Mouse (Mus musculus) neural tube, embryonic 11.5 days (tissue): ENCODE data around the gene Ganab. TPM values are rescaled to one million over a fixed set of nuclear protein-coding genes. Genes with fewer than 3 reads are reported as not detected.
A peak's percentile ranks its signal among the peaks of the same experiment; 100 is the strongest.

ENCODE experiments used
- ATAC-seq: fragments of 200-750 bp; cut with Nextera tagmentation; 2 replicates; pipeline ENCODE4 v1.8.0; 2017; ENCODE audit warnings: moderate number of reproducible peaks, mild to moderate bottlenecking, moderate TSS enrichment, moderate library complexity; ENCODE audit not compliant: insufficient read depth, low FRiP score, low TSS enrichment
- DNase-seq: peaks from one replicate; pipeline ENCODE4 v3.0.0-alpha.2; 2015; ENCODE audit warnings: low spot score
- H3K27ac ChIP-seq: fragments of 300-500 bp; sonication (generic); 2 replicates; pipeline ENCODE4 v1.5.1; 2014; ENCODE audit warnings: low read depth, mild to moderate bottlenecking, low read length
- H3K27me3 ChIP-seq: fragments of 300-500 bp; sonication (generic); 2 replicates; pipeline ENCODE4 v1.6.1; 2014; ENCODE audit warnings: mild to moderate bottlenecking, low read length, mixed read lengths; ENCODE audit not compliant: control insufficient read depth, insufficient read depth
- H3K36me3 ChIP-seq: fragments of 300-500 bp; sonication (generic); 2 replicates; pipeline ENCODE4 v1.6.1; 2014; ENCODE audit warnings: mild to moderate bottlenecking, low read length, moderate library complexity, mixed read lengths; ENCODE audit not compliant: control insufficient read depth, insufficient read depth
- H3K4me1 ChIP-seq: fragments of 300-500 bp; sonication (generic); 2 replicates; pipeline ENCODE4 v1.6.1; 2014; ENCODE audit warnings: low read length, mixed read lengths; ENCODE audit not compliant: control insufficient read depth, insufficient read depth
- H3K4me2 ChIP-seq: fragments of 300-500 bp; sonication (generic); 2 replicates; pipeline ENCODE4 v1.6.1; 2014; ENCODE audit warnings: low read depth, mild to moderate bottlenecking, moderate library complexity
- H3K4me3 ChIP-seq: fragments of 300-500 bp; sonication (generic); 2 replicates; pipeline ENCODE4 v1.5.1; 2014; ENCODE audit warnings: low read depth, low read length
- H3K9ac ChIP-seq: fragments of 300-500 bp; sonication (generic); 2 replicates; pipeline ENCODE4 v1.6.1; 2014; ENCODE audit warnings: mild to moderate bottlenecking, low read length
- H3K9me3 ChIP-seq: fragments of 300-500 bp; sonication (generic); 2 replicates; pipeline ENCODE4 v1.6.1; 2016; ENCODE audit warnings: low read length; ENCODE audit not compliant: control insufficient read depth
- WGBS: fragments of 180-500 bp; shearing (Covaris S2); extraction: QIAGEN DNeasy Blood & Tissue Kit; methylation state at CpG from one replicate; pipeline ENCODE4 v1.1.7; 2014; 5-methylcytosine and 5-hydroxymethylcytosine counted together
- polyA plus RNA-seq: library from polyadenylated mRNA; unstranded; fragments of >200 nt; fragmentation: Nextera tagmentation; extraction: Ambion mirVana; gene quantifications from 2 replicates; pipeline ENCODE4 v1.2.1, GENCODE M21; 2014

Gene Ganab
- polyA plus RNA-seq, 1 experiment from 2014 or later, result 128 TPM

DNA sequence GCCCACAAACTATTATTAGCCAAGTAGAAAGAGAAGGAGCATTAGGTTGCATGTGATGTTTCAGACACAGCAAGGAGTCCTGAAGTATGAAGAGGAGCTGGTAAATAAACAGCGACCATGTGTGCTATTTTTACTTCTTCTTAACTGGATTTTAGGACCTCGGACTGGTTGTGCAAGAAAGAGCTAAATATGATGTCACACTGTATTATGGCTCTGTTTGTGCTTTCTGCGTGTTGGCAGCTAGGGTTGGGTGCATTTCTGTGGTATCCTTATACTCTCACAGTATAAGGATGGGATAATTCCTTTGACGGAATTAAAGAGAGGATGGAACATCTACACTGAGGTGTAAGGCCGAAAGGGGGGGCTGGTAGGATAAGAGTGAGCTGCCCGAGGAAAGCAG is 47.4 kb downstream of the Ganab start:
- WGBS, result 86% methylated on average over 6 of the region's 6 CpGs

GRCm38 (mm10) chr19:8946929-8947328 is 49.1 kb downstream of the Ganab start:
- Histone ChIP-seq H3K36me3 (peaks cover 36% of the 10 kb centered on the region), H3K27ac (no peak overlapping the region), H3K4me1 (peaks cover 6% of the 10 kb centered on the region; the same call in 1 of the 2 replicates), H3K9ac (no peak overlapping the region), H3K27me3 (no peaks in the 10 kb centered on the region), H3K4me2 (no peak overlapping the region), H3K9me3 (no peaks in the 10 kb centered on the region), H3K4me3 (no peak overlapping the region)
- ATAC-seq (no peak), DNase-seq (no peak)
- 95% methylated on average over 7 of the region's 7 CpGs for WGBS

More for the DNA sequence above, 47.4 kb downstream of the Ganab start:
- ATAC-seq, result no peak
- H3K4me1 ChIP-seq, result peaks cover 9% of the 10 kb centered on the region; the same call in 1 of the 2 replicates
- H3K4me3 ChIP-seq, result no peak overlapping the region
- H3K9ac ChIP-seq, result no peak overlapping the region
- H3K4me2 ChIP-seq, result no peak overlapping the region
- no peaks in the 10 kb centered on the region for H3K9me3 ChIP-seq
- peaks cover 30% of the 10 kb centered on the region for H3K36me3 ChIP-seq
- H3K27ac ChIP-seq, result no peak overlapping the region
- DNase-seq, result no peak
- H3K27me3 ChIP-seq, result no peaks in the 10 kb centered on the region

DNA sequence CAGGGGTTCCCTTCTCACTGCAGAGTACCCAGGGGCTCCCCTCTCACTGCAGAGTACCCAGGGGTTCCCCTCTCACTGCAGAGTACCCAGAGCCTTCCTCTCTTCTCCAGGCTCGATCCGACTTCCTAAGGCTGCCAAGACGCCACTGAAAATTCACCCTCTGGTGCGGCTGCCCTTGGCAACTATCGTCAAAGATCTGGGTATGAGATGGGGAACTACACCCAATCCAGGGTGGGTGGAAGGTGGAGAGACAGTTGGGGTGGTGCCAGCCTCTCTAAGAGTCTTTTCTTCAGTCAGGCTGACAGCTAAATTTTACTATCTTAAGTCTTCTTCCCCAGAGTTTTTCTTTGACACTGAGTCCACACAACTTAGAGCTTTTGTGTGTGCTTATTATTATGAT is 52.3 kb downstream of the Ganab start:
- DNase-seq, result no peak
- ATAC-seq, result no peak
- peaks cover 36% of the 10 kb centered on the region for H3K36me3 ChIP-seq

GRCm38 (mm10) chr19:8952241-8952640 is 54.4 kb downstream of the Ganab start:
- H3K9ac ChIP-seq, result no peak overlapping the region; the same call in 1 of the 2 replicates
- peaks cover 22% of the 10 kb centered on the region for H3K36me3 ChIP-seq
- H3K27ac ChIP-seq, result peak overlapping the region; percentile 72; the same call in 1 of the 2 replicates
- no peaks in the 10 kb centered on the region for H3K4me1 ChIP-seq
- H3K4me3 ChIP-seq, result no peak overlapping the region
- ATAC-seq, result no peak
- no peak for DNase-seq
- H3K9me3 ChIP-seq, result no peaks in the 10 kb centered on the region
- no peak overlapping the region for H3K4me2 ChIP-seq
- H3K27me3 ChIP-seq, result no peaks in the 10 kb centered on the region
- WGBS, result 90% methylated on average over 9 of the region's 9 CpGs

More for the DNA sequence above, 52.3 kb downstream of the Ganab start:
- Histone ChIP-seq H3K9me3 (no peaks in the 10 kb centered on the region), H3K4me3 (no peak overlapping the region), H3K4me1 (no peaks in the 10 kb centered on the region; the same call in 1 of the 2 replicates), H3K9ac (no peak overlapping the region), H3K27me3 (no peaks in the 10 kb centered on the region), H3K4me2 (no peak overlapping the region), H3K27ac (no peak overlapping the region)
- WGBS, result 91% methylated on average over 5 of the region's 5 CpGs

DNA sequence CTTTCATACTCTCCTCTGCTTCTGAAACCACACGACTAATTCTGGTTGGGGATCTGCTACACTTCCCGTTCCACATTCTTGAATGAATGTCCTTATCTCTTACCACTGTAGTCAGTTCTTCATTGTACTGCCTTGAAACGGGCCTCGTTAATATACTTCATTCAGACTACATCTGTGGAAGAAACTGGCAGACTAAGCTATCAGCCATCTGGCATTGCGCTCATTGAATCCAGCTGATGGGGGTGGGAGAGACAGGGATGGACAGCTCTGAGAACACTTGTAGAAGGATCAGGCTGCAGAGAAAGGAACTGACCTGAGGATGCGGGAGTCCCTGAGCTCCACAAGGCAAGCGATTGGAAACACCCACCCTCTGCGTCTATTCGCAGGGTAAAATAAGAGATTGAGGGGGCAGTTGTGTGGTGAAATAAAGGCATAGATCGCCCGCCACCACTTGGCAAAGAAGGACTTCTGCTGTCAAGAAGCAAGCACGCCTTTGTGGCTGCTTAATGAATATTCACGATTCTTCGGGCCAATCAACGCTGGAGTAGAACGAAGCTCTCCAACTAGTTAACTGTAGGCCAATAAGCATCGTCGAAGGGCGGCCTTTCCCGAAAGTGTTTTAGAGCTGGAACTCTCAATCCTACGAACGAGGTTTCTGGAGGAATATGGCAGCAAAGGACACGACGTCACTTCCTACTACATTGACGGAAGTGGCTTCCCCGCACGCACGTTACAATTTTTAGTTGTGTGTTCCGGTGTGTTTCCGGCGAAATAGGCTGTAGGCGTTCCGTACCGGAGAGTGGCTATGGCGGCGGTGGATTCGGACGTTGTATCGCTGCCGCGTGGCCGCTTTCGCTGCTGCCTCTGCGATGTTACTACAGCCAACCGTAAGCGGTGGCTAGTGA is 55.5 kb downstream of the Ganab start, which contains the start of gene Tut1:
Gene Tut1 (plus strand): TSS at position 713 of the 905 bp plus-strand sequence.
- 4% methylated on average over 46 of the region's 46 CpGs for WGBS
- Histone ChIP-seq H3K27ac (peak within 1 kb of the TSS; percentile 72), H3K4me3 (peak within 1 kb of the TSS; percentile 52), H3K4me2 (peak within 1 kb of the TSS; percentile 82), H3K27me3 (no peaks in the 10 kb centered on the region), H3K9me3 (no peaks in the 10 kb centered on the region), H3K36me3 (peaks cover 15% of the 10 kb centered on the region), H3K4me1 (no peaks in the 10 kb centered on the region), H3K9ac (peak within 1 kb of the TSS; percentile 71)
- DNase-seq (peak; percentile 91), ATAC-seq (peak; percentile 95)

GRCm38 (mm10) chr19:8954171-8954570 is 56.3 kb downstream of the Ganab start:
- Histone ChIP-seq H3K9ac (peak overlapping the region; percentile 65), H3K4me3 (peak overlapping the region; percentile 52), H3K27ac (no peak overlapping the region), H3K36me3 (peaks cover 11% of the 10 kb centered on the region), H3K4me1 (no peaks in the 10 kb centered on the region), H3K4me2 (peak overlapping the region; percentile 82), H3K27me3 (no peaks in the 10 kb centered on the region), H3K9me3 (no peaks in the 10 kb centered on the region)
- ATAC-seq, result no peak
- DNase-seq, result no peak
- 9% methylated on average over 9 of the region's 9 CpGs for WGBS

- H3K36me3 ChIP-seq, result peaks cover 28% of the 10 kb centered on the region
- WGBS, result 86% methylated on average over 2 of the region's 2 CpGs
Observed at GRCm38 (mm10) chr19:8962256-8962655, 64.4 kb downstream of the Ganab start.

DNA sequence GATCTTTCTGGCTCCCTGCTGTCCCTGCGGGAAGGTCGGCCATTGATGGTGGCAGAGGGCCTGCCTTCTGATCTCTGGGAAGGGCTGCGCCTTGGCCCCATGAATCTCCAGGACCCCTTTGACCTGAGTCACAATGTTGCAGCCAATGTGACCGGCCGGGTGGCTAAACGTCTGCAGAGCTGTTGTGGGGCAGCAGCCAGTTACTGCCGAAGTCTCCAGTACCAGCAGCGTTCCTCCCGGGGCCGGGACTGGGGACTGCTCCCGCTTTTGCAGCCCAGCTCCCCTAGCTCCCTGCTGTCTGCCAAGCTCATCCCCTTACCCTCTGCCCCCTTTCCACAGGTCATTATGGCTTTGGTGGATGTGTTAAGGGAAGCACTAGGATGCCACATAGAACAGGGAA is 67.2 kb downstream of the Ganab start:
- no peak for DNase-seq
- Histone ChIP-seq H3K36me3 (peaks cover 23% of the 10 kb centered on the region), H3K4me2 (no peak overlapping the region), H3K4me1 (no peaks in the 10 kb centered on the region), H3K27me3 (no peaks in the 10 kb centered on the region), H3K4me3 (no peak overlapping the region), H3K27ac (no peak overlapping the region), H3K9me3 (no peaks in the 10 kb centered on the region), H3K9ac (no peak overlapping the region; the same call in 1 of the 2 replicates)
- 87% methylated on average over 11 of the region's 11 CpGs for WGBS
- ATAC-seq, result no peak

More at GRCm38 (mm10) chr19:8962256-8962655, 64.4 kb downstream of the Ganab start:
- no peaks in the 10 kb centered on the region for H3K9me3 ChIP-seq
- H3K27ac ChIP-seq, result no peak overlapping the region
- no peak for DNase-seq
- H3K4me1 ChIP-seq, result no peaks in the 10 kb centered on the region
- H3K4me2 ChIP-seq, result no peak overlapping the region
- ATAC-seq, result no peak
- no peak overlapping the region for H3K4me3 ChIP-seq
- no peaks in the 10 kb centered on the region for H3K27me3 ChIP-seq
- no peak overlapping the region for H3K9ac ChIP-seq
